Mouse (Mus musculus) embryo, embryonic 11.5 days (tissue): ENCODE measurements around the gene Npas2.

Source experiments
- DNase-seq: peaks from one replicate; pipeline ENCODE4 v3.0.0-alpha.2; 2012; ENCODE audit warnings: low read depth, low spot score

Gene Npas2

DNA sequence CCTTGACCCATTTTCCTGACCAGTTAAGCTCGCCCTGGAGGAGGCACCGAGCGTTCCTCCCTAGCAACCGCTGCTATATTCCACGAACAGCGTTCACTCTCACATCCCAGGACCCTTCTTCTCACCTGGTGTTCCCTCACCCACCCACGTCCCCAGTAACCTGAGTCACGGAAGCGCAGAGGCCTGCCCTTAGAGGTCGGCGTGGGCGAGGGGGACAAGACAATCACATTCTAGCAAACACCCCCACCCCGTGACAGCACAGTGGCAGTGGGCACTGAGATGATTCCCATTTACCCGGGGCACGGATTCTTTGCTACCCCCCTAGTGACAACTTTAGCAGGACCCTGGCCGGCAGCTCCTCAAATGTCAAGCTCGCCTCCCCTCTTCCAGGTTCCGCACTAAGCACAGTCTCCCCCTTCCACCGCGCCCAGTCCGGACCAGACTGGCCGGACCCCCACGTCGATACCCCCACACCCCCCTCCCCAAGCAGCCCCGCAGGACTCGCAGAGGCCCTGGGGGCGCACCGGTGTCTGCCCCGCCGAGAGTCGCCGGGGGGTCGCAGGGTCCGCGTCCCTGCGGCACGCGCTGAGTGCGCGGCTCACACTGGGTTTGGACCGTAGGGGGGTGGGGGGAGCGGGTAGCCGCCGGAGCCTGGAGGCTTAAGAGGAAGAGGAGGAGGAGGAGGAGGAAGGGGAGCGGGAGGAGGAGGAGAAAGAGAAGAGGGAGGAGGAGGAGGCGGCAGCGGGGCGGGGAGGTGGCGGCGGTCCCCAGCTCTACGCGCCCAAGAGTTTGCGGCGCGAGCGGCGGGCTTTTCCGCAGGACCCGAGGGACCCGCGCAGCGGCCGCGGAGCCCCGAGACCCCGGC, at the start of gene Npas2:
Gene Npas2, plus strand, starts transcription at position 735 of the 865 bp plus-strand sequence.
- no peak for DNase-seq

DNA sequence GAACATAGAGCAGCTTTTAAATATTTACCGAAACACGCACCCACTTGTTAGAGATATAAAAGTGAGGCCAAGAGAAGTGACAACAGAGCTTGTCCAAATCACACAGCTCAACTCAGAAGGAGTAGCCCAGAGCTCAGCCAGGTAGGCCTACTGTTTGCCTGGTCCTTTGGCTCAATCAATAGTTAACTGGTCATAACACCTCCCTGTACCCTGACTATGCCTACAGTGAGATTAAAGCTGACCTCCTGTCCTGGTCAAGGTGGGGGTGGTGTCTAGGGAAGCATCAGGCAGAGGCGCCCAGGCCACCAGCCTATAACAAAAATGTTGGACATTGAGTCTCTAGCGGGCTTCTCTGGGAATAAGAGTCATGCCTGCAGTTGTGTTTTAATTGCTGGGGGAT, 36.8 kb upstream of the Npas2 start:
- no peak for DNase-seq

DNA sequence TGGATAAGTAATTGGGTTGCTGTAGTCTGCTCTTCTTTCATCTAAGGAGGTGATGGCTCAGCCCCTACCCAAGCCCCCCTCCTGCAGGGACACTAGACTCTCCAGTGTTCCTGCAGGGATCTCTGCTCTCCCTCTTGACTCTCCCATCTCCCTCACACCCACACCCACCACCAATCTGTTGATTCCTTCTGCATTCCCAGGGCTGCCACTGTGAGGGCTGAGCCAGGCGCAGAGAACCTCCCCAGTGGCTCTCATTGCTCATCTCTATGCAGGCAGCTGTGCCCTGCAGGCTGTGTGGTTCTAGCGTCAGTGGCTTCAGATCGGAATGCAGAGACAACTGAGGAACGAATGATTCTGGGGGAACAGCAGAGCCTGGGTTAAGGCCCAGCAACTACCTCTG, 33.4 kb upstream of the Npas2 start:
- DNase-seq = no peak

GRCm38 (mm10) chr1:39163077-39163476, 30.5 kb upstream of the Npas2 start:
- DNase-seq = no peak

DNA sequence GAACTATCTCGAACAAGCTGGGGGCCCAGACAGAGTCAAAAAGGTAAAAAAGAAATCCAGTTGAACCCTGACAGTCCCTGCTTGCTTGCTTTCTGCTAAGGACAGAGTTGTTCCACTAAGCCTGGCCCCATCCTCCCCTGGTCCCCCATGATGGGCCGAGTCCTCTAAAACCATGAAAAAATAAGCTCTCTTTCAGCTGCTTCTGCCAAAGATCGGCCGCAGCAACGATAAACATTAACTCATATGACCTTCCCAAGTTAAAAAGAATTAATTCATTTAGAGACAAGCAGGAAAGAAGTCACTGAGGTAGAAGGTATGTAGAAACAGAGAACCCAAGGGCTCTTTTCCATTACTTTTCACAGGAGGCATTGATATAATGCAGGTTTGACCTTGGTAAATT, 16.8 kb upstream of the Npas2 start:
- no peak for DNase-seq

GRCm38 (mm10) chr1:39177211-39177610, 16.3 kb upstream of the Npas2 start:
- no peak for DNase-seq

DNA sequence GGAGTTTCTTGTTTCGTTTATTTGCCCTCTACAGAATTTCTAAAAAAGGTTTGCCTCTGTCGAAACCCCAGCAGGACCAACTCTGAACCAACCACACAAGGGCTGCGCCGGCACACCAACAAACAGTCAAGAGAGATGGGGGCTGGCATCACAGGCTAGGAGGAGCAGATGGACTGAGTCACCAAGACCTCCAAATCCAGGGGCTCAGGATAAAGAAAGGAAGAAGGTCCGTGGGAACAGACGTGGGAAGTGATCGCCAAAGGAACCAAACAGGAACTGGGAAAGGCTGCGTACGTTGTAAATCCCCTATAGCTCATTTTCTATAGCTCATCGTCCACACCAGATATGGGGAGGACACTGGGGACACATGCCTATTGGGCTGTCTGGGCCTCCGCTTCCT, 13.7 kb upstream of the Npas2 start:
- DNase-seq = no peak

DNA sequence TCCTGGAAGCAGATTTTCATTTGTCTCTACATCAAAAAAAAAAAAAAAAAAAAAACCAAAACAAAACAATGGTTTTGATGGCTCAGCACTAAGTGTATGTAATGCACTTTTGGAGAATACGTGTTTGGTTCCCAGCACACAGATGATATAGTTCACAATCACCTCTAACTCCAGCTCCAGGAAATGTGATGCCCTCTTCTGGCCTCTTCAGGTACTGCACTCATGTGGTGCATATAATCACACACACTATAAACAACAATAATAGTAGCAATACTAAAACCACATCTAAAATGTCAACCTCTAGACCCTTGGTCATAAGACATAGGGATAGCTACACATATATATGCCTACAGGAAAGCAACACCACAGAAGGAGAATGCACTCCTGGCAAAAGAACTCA, 13.0 kb upstream of the Npas2 start:
- DNase-seq = no peak

GRCm38 (mm10) chr1:39181901-39182300, 11.6 kb upstream of the Npas2 start:
- DNase-seq = no peak

- DNase-seq = no peak
Measured at GRCm38 (mm10) chr1:39185833-39186232, 7.7 kb upstream of the Npas2 start.

DNA sequence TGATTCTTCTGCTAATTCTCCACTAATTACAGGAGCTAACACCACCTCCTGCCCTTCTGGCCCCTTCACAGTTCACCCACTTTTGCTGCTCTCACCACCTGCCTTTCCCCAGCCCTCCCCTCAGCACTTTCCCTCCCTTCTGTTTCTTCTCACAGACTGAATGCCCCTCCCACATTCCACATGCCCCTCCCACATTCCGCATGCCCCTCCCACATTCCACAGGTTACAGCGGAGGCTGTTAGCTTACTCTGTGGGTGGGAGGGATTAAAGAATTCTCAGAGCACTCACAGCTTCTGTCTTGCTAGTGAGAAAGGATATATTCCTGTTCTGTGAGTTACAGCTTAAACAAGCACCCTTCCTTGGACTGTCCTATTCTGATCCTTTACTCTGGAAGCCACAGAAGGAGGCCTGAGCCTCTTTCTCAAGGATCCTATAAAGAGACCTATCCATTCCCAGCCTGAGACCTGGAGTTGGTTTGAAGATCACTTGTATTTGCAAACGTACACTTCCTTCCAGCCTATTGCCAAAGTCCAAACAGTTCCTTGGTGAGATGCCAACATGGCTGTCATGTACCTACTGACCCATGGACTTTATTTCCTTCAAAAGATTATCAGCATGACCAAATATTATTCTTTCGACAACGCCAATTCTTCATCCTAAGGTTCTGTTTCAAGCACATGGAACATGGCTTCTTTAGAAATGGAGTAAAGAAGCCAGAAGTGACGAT, 6.7 kb upstream of the Npas2 start:
- DNase-seq = no peak

- no peak for DNase-seq
Measured at GRCm38 (mm10) chr1:39191122-39191521, 2.4 kb upstream of the Npas2 start.

DNA sequence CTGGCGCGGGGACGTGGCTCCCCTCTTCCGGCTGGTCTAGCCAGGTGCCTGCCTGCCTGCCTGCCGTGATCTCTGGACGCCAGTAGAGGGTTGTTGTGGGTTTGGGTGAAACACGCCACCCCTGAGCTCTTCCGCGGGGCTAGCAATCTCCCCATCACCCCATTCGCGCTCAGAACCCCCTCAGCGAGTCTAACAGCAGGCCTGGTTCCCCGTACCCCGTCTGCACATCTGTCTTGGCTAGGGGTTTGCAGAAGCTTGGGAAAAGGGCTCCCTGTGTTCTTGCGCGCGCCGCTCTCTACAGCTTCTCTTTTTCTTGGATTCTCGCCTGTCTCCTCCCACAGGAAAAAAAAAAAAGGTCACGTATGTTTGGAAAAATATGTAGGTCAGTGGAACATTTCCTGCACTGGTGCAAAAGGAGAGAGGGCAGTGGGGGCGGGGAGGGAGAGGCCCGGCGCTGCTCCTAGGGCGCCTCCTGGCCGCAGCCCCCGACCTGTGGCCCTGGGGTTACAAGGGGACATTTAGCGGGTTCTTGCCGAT, 1.0 kb upstream of the Npas2 start:
- DNase-seq = no peak

GRCm38 (mm10) chr1:39193862-39194675, 538 bp downstream of the Npas2 start:
- no peak for DNase-seq

DNA sequence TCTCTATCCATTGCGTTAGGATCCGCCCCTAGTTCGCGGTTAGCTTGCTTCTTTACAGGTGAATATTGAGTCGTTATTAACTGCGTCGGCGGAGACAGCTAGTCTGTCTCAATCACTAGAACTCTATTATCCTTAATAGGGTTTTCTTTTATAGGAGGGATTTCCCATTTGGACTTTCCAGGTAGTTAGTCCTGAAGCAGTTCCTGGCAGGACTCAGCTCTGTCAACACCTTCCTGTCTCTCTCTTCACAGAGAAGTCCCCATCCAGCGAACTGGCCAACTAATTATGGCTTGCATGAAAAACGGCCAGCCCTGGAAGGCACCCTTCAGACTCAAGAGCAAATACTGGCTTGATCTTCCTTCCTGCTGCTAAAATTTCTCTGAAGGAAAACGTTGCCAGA, 1.4 kb downstream of the Npas2 start:
- no peak for DNase-seq

DNA sequence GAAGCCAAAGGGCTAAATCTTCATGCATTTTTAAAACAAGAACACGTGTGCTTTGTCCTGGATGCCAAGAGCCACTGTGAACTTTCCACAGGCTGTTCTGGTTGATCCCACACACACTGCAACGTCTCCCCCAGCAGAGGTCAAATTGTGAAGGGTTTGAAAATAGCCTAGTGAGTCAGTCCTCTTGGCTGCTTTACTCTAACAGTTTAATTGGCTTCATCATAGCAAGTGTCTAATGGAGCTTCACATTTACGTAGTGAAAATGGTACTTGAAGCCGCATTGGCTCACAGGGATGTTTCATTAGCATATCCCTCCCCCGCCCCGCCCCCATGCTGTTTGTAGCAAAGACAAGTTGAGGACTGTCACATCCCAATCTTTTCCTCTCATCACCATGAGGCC, 2.6 kb downstream of the Npas2 start:
- no peak for DNase-seq

- no peak for DNase-seq
Measured at GRCm38 (mm10) chr1:39196676-39197375, 3.3 kb downstream of the Npas2 start.

GRCm38 (mm10) chr1:39205021-39205420, 11.5 kb downstream of the Npas2 start:
- DNase-seq = no peak

DNA sequence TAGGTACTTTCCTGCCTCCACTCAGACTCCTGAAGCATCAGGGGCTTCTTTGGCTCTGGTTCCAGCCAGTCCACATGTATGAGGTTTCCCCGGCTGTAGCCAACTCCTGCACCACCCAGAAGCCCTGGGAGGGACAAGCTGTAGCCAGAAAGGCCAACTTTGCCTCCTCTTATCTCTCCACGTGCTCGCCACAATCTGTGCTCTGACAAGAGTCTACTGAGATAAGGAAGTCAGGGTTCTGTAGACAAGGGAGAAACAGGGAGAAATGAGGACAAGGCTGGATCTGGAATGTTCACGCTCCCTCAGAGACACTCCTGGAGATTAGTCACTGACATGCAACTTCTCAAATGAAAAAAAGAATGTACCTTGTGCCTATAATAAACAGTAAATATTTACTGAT, 12.2 kb downstream of the Npas2 start:
- DNase-seq = no peak

- no peak for DNase-seq
Measured at GRCm38 (mm10) chr1:39206942-39207341, 13.4 kb downstream of the Npas2 start.

GRCm38 (mm10) chr1:39210928-39211327, 17.4 kb downstream of the Npas2 start:
- DNase-seq = no peak
